Mouse (Mus musculus) spleen, postnatal 36 days (tissue): ENCODE results near the gene Zfp784.

Experiments used
- DNase-seq, 2 experiments: peaks; one replicate each; pipeline ENCODE4 v3.0.0; 2022; ENCODE audit warnings: low spot score in 2 of 2, mixed read lengths in 1 of 2

Zfp784 gene

DNA sequence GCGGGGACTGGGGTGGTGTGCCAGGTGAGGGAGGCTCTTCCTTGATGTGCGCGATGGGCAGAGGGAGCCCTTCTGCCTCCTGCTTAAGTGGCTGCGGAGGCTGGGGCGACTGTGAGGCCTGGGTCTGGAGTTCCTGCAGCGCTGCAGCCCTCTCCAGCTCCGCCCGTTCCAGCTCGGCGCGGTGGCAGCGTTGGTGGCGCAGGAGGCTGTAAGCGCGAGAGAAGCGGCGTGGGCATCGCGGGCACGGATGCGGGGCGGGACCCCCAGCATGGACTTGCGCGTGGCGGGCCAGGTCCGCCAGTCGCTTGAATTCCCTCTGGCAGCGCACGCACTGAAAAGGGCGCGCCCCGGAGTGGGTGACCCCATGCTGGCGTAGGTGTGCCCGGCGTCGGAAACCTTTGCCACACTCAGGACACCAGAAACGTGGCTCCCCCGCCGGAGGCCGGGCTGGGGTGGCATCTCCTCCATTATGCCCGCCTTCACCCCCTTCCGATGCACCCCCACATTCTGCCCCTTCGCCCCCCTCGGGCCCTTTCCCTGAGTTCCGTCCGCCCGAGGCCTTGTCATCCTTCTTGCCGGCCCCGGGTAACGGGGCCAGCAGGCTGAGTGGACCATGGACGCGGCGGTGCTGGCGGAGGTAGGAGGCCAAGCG is 44.8 kb downstream of the Zfp784 start:
- DNase-seq: no peak

DNA sequence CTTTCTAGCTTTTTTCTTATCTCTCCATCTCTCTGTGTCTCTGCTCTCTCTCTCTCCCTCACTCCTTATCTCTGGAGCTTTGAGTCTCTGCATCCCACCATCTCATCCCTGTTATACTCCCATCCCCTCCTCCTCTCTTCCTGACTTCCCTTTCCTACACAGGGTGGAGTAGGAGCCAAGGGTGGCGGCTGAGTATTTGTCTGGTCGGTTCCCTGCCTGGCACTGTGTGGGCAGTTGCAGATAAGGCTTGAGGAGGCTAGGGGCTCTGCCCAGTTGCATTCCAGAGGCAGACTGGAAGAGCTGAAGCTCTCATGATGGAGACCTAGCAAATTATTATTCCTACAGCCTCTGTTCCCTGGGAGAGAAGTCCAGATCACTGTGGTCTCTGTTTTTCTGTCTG is 50.0 kb downstream of the Zfp784 start:
- no peak for DNase-seq
